Mouse (Mus musculus) c-Kit-negative CD71-positive TER-119-positive erythroid progenitor cells, embryonic 14.5 days (primary cell): ENCODE measurements around the gene Hmcn1.

ENCODE experiments used
- DNase-seq: peaks from one replicate; pipeline ENCODE4 v3.0.0-alpha.2; 2013; ENCODE audit warnings: low read depth, low spot score

Hmcn1 gene

DNA sequence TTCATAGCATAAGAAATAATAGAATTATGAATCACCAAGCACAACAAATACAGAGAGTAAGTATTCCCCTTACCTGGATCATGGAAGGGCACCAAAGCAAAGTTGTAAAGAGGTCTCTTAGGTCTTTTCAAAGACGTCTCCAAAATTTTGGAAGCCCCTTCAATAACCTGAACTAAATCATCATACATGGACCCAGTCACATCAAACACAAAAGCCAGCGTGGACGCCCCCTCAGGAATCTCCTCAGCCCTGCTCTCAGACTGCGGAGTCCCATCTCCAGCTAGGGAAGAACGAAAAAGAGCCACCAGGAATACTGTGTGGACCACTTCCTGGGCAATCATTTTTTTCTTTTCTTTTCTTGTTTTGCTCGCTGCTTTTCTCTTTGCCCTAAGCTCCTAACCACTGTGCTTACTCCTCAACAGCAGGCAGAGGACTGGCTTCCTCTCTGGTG lies 499 bp downstream of the Hmcn1 start:
- no peak for DNase-seq

DNA sequence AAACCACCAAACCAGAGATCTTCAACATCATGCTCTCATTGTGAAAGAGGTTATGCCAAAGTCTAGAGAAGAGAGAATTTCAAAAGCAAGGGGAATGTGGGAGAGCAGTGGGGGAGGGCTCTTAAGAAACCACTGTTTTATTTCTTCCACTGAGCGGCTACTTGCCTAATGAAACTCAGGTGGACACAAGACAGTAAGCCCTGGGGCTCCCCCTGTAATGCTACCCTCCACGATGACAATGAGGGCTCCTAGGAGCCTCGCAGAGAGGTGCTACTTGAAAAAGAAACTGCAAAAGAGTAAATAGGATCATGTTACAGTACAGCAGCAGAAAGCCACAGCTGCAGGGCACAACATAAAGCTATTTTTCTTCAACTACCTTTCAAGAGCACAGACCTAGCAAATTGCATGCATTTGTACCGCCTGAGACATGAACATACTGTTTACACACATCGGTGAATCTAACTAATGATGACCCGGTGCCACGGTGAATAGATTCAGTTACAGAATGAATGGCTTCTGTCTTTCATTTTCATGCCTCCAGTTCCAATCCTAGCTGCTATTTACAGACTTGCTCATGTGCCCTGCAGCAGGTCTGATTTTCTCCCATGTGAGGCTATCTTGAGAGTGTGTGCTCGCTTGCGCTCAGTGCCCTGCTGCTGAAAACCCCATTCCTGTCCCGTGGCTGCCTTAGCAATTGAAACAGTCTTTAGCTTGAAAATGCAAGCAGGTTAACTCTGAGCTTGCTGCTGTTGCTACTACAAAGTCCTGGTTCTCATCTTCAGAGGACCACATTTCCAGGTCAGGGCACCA lies 1.3 kb downstream of the Hmcn1 start:
- no peak for DNase-seq

DNA sequence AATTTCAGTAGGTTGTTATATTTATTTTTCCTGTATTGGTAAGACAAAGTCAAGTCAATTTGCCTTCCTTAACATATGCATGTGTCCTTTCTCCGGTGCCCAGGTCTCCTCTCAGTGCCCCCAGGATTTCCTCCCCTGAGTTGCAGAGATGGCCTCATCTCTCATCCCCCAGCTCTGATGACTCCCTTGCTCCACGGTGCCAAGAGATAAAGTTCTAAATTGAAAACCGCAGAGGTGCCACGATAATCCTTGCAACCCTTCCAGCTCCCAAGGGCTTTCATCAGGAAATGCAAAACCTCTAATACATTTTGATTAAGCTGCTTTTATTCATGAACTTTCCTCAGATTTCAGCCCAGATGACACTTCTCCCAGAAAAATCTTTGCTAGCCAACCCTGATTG lies 8.3 kb downstream of the Hmcn1 start:
- DNase-seq: no peak

DNA sequence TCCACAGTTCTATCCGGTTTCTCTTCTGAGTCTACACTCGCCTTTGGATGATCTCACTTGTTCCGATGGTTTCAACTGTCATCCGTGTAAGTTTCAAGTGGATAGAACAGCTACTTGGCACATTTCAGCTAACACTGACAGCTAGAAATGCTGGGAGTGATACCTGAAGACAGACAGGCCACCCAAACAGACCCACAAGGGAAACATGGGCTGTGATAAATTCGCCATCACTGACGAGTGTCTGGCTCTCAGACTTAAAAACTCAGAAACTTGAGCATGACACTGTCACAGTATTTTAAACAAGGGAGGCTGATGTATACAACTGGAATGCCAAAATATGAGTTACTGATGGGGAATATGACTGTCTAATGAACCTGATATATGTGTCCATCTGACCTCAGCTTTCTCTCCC lies 9.1 kb downstream of the Hmcn1 start:
- no peak for DNase-seq

DNA sequence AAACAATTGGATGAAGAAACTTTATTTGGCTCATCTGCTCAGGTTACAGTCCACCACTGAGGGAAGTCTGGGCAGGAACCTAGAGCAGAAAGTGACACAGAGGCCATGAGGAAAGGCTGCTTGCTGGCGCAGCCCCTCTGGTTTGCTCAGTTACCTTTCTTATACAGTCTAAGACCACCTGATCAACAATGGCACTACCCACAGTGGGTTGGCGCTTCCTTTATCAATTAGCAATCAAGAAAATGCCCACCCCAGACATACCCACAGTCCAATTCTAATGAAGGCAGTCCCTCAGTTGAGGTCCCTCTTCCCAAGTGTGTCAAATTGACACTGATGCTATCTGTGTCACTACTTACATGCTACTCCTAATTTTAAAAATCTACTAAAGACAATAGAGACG lies 14.6 kb downstream of the Hmcn1 start:
- no peak for DNase-seq

DNA sequence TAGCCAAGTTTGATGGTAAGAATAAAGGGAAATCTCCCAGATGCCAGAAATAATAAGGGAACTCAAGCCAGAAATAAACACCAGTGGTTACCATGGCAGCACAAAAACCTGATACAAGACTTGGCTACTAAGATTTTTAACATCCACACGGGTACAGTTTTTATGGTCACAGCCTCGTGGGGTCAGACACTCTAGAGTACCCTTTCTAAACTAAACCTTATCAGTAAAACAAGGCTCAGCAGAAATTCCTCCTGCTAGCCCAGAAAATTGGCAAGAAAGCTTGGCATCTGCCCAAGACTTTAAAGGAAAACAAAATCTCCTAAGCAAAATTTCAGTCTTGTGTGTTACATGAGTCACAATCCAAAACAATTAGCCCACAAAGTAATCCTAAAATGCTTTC lies 17.0 kb downstream of the Hmcn1 start:
- DNase-seq: no peak

DNA sequence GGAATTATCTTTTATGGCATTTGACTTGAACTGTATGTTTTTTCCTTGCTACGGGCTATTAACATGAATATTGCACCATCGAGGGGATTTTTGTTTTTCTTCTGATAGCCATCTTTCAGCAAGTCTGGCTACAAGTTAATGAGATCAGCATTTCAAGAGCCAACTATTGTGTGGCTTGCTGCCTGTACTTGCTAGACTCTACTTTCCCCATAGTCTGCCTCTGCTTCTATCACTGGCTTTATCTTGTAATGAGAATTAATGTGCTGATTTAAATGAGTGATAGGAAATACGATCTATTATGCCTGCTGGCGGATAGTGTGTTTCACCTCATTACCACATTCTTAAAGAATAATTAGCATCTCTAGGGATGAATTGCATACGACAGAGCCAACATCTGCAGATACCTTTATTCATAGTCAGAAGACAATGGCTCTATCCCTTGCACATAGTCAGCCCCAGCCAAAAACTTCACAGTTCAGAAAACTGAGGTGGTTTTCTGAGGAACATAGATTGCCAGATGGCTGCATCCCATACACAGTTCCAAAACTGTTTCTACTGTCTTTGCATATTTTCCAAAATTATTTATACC lies 33.7 kb downstream of the Hmcn1 start:
- DNase-seq: no peak

DNA sequence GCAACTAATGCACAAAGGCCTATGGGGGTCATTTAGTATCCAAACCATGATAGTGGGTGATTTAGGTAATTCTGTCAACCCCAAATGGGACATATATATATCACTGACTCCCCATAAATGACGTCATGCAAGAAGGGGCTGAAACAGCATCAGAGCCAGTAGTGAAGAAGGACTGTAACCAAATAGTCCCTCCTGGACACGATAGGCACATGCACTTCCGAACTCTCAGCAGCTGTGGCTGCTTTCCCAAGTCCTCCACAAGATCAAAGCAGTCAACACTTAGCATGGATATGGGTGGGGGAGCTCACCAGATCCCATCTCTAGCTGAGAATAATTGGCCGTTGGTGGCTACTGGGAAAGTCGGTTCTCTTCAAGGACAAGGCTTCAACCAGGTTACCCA lies 42.2 kb downstream of the Hmcn1 start:
- no peak for DNase-seq

DNA sequence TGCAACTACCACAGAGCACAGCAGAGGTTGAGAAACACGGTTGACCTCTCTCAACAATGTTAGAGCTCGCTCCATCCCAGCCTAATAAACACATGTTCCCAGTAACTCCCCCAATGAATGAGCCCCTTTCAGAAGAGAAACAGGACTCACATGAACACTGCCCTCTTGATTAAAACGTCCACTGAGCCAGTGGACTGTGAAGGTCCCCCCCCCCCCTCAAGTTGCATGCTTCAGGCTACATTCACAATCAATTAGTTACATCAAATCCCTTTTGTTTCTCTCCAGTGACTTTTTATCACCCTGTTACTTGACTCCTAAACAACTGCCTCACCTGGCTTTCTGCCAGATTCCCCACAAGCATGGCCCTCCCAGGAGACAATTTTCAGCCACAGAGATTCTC lies 43.2 kb downstream of the Hmcn1 start:
- DNase-seq: no peak

DNA sequence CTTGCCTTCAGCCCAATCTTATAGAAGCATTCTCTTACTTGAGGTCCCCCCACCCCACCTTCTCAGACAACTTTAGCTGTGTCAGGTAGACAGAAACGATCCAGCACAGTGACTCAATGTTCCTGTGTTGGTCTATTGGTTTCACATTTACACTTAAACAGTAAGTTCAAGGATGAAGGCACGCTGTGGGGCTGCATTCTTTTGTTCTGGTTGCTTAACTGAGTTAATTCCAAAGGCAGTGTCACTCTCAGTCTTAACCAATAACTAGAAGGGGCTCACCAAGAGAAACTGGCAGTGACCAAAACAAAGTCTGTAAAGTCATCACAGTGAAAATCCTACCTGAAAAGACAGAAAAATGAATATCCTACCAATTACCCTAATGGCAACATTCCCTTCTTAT lies 44.3 kb downstream of the Hmcn1 start:
- DNase-seq: no peak

DNA sequence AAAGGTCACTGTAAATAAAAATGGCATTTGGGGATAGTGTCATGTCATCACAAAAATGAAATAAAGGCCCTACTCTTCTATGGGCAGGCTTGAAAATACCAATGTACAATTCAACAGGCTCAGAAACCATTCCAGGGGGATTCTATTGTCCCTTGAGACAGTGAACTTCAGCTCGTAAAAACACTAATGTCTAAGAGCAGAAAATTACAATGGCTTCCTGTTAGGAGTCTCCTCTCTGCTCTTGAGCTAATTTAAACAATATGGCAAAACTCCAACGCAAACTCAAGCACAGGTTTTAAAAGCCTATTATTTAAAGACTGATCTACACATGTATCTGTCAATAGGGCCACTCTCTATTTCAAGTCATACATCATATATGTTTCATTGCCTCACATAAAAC lies 49.6 kb downstream of the Hmcn1 start:
- DNase-seq: no peak

DNA sequence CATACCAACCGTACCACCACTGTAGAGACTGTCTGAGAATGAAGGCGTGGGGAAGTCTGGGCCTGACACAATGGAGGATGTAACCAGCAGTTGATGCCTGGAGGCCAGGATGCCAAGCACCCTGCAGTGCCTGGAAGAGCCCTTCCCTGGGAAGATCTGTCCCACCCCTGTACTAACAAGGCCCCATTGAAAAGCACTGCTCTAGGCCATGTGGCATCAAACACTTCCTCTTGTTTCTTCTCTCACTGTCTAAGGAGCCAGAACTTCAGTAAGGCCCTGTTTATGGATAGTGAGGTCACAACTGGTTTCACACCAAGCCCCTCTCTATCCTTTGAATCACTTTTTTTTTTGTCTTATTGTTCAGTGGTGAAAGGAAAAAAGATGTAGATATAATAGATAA lies 51.1 kb downstream of the Hmcn1 start:
- no peak for DNase-seq

DNA sequence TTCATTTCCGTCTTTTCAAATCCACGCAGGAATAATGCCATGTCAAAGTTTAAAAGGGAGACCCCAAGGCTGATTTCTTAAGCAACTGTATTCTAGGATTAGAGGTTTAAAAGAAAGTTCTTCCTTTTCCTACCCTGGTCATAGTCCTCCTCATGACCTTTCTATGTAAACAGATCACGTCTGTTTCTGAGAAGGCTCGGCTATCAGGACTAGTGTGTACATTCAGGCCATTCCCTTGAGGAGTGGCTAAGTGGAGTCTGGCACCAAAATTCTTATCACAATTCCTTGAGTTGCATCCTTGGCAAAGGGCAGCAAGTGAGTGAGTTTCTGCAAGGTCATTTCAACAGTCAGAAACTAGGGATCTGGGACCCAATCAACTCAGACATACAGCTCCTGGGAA lies 56.4 kb downstream of the Hmcn1 start:
- DNase-seq: no peak

DNA sequence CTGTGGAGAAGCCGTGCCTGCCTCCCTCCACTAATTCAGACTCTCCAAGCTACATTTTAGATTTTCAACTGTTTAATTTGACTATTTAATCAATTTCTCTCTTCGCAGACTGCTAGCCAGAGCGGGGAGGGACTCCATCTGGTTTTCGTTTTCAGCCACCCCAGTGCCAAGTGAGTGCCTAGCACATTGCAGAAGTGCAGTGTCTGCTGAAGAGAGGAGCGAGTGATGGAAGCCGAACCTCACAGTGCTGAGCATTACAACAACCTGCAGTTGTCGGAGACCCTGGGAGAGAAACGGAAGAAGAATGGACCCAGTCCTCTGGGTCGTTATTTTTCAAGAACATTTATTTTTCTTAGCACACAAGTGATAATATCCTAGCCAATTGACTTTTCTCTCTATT lies 59.6 kb downstream of the Hmcn1 start:
- DNase-seq: no peak

DNA sequence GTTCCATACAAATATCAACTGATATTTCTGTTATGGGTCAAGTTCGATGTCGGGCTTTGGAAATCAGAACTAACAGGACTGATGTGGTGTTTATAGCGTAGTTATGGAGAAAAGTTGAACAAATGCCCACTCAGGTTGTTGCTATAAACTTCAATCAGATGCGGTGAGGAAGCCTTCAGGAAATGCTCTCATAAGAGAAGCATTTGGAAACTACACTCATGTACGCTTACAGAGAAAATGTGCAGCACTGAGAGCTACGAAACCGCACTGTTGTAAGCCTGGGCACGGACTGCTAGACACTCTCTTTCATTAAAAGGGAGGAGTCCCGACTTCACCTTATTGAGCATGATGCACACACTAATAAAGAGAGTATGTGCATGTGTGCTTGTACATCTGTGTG lies 72.4 kb downstream of the Hmcn1 start:
- no peak for DNase-seq

DNA sequence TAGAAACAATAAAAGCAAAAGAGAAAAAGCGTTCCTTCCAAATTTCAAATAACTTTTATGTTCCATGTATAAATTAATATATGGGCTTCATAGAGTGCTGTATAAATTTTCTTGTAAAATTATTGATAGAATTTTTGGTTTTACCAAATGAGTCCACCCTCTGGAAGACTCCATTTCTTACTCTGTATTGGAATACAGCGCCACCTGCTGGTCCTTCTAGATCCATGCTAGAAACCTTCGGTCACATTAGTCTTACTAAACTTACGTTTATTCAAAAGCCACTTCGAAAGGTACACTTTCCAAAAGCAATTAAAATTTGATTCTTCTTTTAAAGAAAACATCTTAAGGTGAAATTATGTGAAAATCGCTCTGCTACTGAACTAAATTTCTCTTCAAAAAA lies 73.0 kb downstream of the Hmcn1 start:
- DNase-seq: peak; percentile 4

DNA sequence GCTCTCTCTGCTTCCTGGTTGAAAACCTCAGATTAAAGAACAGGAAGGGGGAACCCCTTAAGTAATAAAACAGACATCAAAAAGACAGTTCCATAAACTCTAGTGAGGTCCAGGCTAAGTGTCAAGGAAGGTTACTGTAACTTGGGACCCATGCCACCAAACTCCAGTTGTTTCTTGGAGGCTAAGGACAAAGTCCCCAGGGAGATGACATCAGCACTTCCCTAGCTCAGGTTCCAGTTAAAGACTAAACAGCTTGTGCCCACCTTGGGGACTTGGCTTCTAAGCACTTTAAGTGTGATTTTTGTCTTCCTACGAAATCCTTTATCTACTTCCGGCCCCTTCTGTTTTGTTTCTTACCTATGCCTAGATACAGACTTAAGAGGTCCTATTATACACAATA lies 78.3 kb downstream of the Hmcn1 start:
- DNase-seq: no peak

DNA sequence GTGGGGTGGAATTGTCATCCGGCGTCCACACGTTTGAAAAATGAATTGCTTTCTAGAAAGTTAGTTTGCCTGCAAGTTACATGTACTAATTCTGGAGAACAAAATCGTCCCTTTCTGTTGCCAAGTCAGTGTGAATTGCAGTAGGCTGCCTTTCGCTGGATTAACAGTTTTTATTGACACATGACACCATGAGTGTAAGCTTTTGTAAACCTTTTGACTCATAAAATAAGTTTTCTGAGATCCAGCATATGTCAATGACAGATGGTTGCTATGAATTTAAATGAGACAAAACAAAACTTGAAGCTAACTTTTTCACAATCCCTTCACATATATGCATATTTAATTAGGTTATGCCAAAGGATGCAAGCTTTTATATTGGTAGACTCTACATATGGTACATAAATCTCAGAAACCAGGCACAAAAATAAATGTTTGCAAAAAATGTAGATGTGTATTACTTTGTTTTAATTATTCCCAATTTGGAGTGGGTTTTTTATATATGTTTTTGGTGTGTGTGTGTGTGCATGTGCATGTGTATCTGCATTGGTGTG lies 79.6 kb downstream of the Hmcn1 start:
- DNase-seq: no peak

DNA sequence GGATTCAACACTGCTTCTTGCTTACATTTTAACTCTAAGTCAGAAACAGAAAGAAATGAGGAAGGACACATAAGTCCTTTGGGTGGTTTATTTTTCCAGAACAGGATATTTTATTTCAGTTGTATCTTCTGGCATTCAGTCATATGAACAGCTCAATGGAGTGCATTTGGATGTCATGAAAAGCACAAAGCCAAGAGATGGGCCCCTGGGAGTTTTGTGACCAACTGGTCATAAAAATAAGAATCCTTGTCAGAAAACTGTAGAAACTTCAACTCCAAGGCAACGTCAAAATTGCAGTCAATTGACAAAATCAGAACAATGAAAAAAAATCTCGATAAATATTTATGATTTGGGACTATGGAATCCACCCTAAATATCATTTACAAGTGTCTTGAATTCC lies 83.6 kb downstream of the Hmcn1 start:
- no peak for DNase-seq

DNA sequence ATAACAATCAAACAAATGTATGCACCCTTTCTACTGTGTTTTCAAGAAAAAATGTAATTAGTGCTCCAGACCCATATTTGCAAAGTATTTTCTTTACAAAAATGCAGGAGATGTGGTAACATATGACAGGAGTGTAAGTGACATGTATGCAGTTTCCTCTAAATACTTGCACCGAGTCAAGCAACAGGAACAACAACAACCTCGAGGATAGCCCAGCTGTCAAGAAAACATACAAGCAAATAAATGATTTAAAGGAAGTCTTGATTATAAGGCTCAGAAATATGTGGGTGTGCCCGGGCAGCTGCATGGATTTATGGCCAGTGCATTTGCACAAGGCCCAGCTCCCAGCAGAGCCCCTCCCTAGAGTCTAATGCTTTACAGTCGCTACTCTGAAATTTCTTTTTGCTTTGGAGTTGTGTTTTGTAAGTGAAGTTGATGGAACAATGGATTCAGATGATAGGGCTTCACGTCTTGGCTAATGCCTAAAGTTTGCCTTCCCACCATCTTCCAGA lies 99.5 kb downstream of the Hmcn1 start:
- no peak for DNase-seq

DNA sequence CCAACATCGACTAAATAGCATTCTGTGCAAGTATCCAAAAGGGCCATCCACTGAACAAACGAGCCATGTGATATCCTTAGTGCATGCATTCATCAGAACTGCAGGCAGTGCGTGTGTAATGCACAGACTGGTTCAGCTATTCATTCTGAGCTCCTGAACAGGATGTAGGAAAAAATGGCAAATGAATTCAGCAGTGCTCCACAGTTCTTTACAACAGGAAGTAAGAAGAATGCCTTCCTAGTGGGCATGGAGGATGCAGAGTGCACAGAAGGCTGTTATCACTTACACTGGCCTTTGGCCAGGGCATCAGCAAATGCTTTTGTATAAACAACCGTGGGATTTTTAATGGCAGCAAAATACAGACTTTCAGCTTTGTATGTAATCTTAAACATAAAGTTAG lies 103.2 kb downstream of the Hmcn1 start:
- DNase-seq: no peak

DNA sequence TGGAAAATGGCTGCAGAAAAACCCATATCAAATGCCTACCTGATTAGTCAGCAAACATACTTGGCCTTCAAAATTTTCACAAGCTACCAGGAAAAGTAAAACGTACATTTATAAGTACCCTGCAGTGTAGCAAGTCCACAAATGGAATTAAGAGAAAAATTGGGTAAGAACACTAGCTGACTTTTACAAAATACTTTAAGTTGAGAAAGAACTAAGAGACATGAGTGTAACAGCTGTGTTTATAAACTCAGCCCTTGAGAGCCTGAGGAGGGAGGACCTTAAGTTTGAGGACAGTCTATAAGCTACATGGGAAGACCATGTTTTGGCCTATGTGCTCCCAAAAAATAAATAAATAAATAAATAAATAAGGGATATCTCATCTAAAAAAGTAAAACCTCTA lies 107.0 kb downstream of the Hmcn1 start:
- no peak for DNase-seq

DNA sequence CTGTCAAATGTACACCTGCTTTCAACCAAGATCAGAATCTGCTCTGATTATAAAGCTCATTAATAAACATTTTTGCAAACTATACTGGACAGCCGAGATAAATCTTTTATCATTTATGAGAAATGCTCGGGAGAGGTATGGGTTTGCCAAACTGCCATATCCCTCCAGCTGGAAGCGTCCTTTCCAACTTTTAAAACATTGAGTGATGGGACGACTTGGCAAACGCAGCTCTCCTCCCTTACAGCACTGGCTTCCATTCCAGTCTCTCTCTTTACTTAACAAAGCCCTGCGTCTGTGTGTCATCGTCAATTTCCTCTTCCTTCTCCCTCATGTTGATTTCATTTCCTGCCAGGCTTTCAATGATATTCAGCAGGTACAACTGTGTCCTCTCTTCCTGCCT lies 114.8 kb downstream of the Hmcn1 start:
- DNase-seq: no peak
